Mouse (Mus musculus): ENCODE data around the gene Wdr35.
"Not testable (repeated sequence)": the region's sequence is repeated elsewhere in the genome, so short reads cannot be mapped to it uniquely, and the experiment has no call there.

The Wdr35 gene

DNA sequence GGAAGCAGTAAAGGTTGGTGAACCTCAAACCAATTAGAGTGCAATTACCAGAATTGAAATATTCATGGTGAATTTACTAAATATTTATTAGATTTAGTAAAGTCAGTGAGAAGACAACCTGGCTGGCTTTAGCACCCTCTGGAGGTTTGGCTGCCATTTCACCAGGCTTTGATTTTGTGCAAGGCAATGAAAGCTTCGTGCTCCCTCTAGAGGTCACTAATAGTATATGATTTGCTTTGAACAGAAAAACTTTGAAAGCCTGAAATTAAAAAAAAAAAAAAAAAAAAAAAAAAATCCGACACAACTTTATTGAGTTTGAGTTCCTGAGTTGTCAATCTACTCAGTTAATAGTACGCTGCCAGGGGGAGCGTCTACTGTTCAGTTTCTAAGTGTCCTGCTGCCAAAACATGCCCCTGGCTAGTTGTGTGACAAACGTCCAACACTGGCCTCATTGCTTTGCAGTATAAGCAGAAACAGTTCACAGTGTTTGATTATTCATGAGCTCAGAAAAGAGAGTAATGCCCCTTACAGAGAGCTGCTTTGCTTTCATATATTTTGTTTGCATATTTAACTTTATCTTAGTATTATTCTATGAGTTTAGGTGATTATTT is 28.5 kb downstream of the Wdr35 start:
- 0 out of 2 replicates have a peak, but pooled peaks have one; percentile 49 for ATAC-seq (ENCODE audit: insufficient number of reproducible peaks, low FRiP score, low TSS enrichment)

DNA sequence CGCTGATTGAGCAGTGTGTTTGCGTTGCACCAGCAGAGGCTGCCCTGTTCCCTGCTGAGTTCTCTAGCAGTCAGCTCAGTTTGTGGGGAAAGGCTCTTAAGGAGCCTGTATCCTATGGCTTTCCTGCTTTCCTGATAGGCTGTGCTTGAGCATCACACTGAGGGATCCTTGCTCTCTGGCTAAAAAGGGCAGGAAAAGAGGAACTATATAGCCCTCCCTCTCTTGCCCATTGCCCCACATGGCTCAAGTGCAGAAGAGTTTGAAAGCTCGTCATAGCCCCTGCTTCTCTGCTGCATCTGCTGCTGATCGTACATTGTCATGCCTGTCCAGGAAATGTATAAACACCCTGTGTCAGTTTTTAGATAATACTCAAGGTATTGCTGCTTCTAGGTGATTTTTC is 33.5 kb downstream of the Wdr35 start:
- ATAC-seq (ENCODE audit: insufficient number of reproducible peaks, low FRiP score, low TSS enrichment), result no peak

DNA sequence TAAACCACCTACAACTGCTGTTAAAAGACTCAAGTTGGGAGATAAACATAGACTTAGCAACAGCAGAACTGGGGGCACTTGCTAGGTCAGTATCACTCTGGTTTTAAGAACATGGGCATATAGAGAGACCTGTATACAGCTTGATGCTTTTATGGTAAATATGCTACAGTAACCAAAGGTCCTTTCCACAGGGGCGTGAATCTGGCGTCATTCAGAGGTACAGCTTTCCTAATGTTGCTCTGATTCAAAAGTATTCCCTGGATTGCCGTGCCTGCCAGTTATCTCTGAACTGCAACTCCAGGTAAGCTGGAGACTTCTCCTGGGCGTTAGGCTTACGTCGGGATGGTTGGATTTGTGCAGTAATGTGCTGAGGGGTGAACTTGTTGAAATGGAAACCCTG is 34.1 kb downstream of the Wdr35 start:
- ATAC-seq (ENCODE audit: insufficient number of reproducible peaks, low FRiP score, low TSS enrichment), result no peak

DNA sequence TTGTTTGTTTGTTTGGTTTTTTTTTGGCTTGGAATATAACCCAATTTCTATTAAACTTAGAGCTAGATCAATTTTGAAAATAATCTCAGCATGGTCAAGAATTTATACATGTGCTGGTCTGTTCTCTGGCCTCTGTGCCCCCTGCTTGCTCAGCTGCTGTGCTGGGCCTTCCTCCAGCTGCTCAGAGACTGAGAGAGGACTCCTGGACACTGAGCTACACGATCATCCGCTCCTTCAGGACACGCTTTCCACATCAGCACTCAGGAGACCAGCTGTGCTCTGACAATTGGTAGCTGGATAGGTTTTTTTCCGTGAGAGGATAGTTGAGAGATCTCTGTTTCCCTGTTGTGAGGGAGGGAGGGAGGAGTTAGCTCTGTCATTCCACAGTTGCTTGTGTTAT is 36.6 kb downstream of the Wdr35 start:
- no peak for ATAC-seq (ENCODE audit: insufficient number of reproducible peaks, low FRiP score, low TSS enrichment)

DNA sequence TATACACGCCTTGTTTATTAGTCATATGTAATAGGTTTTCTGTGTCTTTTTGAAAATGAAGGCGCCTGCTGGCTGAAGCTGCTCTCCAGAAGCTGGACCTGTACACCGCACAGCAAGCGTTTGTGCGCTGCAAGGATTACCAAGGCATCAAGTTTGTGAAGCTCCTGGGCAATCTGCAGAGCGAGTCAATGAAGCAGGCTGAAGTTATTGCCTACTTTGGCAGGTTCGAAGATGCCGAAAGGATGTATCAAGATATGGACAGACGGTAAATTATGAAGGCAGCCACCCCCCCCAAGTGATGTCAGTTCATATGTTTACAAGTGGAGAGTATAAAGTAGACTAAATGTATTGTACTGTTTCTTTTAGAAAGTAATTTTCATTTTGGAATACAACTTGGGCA is 42.7 kb downstream of the Wdr35 start:
- ATAC-seq (ENCODE audit: insufficient number of reproducible peaks, low FRiP score, low TSS enrichment), result no peak

DNA sequence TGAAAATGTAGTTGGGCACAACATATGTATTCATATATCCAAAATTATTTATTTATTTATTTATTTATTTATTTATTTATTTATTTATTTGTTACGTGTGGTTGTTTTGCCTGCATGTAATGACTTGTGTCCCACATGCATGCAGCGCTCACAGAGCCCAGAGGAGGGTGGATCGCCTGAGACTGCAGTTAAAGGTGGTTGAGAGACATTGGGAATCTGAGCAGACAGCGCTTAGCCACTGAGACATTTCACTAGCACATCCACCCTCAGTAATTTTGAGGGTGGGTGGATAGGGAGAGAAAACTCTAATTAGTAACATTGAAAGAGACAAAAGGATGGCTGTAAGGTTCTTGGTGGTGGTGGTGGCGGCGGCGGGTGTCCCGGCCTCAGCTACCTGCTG is 46.7 kb downstream of the Wdr35 start:
- ATAC-seq (ENCODE audit: insufficient number of reproducible peaks, low FRiP score, low TSS enrichment), result no peak

DNA sequence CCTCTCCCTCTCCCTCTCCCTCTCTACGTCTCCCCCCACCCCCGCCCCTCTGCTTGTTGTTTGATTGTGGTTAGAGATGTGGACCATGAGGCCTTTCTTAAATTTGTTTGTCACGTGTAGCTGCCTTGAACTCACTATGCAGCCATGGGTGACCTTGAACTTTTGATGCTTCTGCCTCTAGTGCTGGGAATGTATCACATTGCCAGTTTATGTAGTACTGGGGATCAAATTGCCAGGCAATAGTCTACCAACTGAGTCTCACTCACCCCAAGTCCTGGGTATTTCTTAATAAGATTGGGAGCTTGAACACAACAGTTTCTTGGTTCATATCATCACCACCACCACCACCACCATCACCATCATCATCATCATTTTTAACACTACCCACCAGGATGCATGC is 47.3 kb downstream of the Wdr35 start:
- no peak for ATAC-seq (ENCODE audit: insufficient number of reproducible peaks, low FRiP score, low TSS enrichment)

DNA sequence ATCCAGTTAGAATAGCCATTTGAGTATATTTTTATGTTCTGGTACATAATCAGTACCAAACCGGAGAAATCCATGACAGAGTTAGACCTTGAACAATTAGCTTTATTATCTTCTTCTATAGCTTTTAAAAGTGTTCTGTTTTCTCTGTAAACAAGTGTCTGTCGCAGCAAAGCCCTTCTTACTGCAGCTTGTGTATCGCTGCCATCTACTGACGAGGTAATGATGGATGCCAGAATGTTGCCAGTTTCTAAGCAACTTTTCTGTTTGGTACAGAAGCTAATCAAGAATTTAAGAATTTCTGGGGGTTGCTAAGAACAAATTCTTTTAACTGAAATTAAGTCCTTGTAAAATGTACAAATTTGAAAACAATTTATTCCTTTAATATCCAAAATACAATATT is 49.3 kb downstream of the Wdr35 start:
- ATAC-seq (ENCODE audit: insufficient number of reproducible peaks, low FRiP score, low TSS enrichment), result no peak

DNA sequence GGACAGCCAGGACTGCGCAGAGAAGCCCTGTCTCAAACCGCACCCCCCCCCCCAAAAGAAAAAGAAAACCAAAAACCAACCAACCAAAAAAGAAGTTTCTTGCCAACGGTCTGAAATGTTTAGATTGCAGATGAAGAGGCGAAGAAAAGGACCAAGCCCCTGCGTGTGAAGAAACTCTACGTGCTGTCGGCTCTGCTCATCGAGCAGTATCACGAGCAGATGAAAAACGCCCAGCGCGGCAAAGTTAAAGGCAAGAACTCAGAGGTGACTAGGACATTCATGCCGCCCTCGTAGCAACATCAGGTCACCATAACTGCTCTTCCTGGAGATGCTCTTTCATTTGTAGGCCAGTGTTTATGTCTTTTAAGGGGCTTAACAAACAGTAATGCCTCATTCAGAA is 50.4 kb downstream of the Wdr35 start:
- no peak for ATAC-seq (ENCODE audit: insufficient number of reproducible peaks, low FRiP score, low TSS enrichment)

DNA sequence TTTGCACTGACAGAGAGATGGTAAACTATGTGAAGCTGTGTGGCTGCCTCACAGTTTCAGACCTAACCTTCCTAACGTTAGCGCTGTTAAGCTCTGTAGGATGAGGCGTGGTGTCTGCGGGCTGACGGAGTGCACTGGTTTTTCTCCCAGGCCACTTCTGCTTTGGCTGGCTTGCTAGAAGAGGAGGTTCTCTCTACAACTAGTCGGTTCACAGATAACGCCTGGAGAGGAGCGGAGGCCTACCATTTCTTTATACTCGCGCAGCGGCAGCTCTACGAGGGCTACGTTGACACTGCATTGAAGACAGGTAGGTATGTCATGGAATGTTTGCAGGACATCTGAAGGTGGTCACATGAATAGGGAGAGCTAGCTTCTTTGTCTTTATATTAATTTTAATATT is 51.0 kb downstream of the Wdr35 start:
- ATAC-seq (ENCODE audit: insufficient number of reproducible peaks, low FRiP score, low TSS enrichment), result no peak

DNA sequence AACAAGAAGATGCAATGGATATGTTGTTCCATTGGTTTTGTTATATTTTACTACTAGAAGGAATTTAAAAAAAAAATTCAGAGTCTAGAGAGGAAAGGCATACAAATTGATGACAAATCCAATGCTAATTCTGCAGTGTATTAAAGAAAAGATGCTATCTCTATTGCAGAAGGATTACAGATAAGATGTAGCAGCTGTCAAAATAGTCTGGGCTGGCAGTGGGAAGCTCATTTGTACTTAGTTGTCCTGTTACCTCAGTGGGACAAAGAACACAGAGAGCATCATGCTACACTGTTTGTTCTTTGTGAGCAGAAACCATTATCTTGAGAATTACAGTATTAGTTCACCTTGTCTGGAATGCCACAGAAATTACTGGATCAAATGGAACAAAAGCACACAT is 53.2 kb downstream of the Wdr35 start:
- ATAC-seq (ENCODE audit: insufficient number of reproducible peaks, low FRiP score, low TSS enrichment), result no peak

DNA sequence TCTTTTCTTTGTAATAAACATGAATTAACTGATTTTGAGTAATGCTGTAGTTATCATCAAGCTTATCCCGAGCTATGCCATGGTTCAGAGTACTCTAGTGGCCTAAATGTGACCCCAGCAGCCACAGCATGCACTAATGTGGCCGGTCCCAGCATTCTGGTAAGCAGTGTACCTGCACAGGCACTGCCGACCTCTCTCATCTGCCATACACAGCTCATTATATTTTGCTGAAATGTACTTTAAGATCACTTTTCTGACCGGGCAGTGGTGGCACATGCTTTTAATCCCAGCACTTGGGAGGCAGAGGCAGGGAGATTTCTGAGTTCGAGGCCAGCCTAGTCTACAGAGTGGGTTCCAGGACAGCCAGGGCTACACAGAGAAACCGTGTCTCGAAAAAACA is 55.1 kb downstream of the Wdr35 start:
- not testable (repeated sequence) for ATAC-seq (ENCODE audit: insufficient number of reproducible peaks, low FRiP score, low TSS enrichment)

DNA sequence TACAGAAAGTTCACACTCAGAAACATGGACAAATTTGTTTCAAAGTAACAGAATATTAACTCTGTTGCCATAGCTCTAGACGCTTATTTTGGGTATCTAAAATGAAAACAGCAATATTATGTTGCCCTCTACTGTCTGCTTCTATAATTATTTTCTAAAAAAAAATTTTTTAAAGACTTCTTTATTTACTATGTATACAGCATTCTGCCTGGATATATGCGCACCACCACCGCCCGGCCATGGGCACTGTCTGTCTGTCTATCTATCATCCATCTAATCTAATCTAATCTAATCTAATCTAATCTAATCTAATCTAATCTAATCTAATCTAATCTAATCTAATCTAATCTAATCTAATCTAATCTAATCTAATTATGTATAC is 55.8 kb downstream of the Wdr35 start:
- ATAC-seq (ENCODE audit: insufficient number of reproducible peaks, low FRiP score, low TSS enrichment), result no peak

DNA sequence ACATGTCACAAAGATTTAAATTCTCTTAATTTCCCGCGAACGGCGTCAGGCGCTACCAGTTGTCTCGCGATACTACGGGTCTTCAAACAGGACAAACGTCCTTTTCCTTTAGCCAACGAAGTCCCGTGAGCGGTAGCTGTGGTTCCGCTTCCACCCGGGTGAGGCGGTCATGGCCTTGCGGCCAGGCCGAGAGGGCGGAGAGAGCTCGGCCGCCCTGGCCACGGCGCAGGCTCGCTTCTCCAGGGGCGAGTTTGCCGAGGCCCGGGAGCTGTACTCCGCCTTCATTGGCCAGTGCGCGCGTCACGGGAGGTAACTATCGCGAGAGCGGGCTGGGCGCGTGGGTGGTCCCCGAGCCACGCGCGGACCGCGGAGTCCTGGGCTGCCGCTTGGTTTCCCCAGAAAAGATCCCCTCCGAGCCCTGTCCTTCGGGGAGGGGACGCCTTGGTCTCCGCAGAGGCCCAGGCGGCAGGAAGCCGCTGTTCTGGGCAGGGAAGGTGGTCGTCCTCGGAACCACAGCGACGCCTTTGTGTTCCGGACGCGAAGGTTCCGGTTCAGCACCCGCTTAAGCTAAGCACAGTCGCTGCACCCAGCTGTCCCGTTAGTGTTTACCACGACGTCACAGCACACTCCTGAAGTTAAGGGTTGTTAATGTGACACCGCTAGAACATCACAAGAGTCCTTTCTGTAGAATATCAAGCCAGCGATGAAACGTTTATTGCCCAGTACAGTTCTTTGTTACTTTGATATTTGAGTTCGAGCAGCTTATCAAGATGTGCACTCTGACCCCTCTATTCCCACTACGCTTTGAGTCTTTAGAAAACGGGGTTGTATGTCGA is 56.4 kb downstream of the Wdr35 start, which contains the start of gene Ttc32:
Gene Ttc32 (plus strand): TSS at position 110 of the 836 bp plus-strand sequence.
- peak; percentile 98 for ATAC-seq (ENCODE audit: insufficient number of reproducible peaks, low FRiP score, low TSS enrichment)

DNA sequence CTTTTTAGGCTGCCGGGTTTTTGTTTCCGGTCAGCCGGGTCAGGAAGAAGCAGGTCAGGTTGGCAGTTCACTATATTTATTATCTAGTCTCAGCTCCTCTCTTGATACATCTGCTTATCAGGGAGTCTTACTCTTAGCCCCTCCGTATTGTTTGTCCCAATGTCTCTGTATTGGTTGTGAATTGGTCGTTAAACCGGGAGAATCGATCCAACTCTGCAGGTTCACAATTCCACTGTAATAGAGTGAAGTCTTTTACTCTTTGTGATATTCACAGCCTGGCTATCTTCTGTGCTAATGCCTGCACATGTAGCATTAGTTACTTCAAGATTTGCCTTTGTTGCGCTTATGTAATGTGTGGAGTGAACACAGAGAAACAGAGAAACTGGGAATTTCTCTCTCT is 57.5 kb downstream of the Wdr35 start:
- no peak for ATAC-seq (ENCODE audit: insufficient number of reproducible peaks, low FRiP score, low TSS enrichment)

DNA sequence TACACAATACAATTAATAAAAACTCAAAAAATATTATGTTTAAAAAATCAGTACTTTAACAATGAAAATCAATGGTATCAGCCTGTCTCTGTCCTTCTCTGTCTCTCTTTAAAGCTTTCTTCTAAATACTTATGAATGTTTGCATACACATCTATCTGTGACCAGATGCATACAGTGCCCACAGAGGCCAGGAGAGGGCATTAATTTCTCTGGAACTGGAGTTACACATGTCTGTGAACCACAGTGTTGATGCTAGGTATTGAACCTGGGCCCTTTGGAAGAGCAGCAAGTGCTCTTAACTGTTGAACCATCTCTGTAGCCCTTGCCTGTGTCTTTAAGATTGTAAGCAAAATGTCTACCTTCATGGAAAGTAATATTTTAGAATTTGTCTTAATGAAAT is 59.4 kb downstream of the Wdr35 start:
- ATAC-seq (ENCODE audit: insufficient number of reproducible peaks, low FRiP score, low TSS enrichment), result no peak

DNA sequence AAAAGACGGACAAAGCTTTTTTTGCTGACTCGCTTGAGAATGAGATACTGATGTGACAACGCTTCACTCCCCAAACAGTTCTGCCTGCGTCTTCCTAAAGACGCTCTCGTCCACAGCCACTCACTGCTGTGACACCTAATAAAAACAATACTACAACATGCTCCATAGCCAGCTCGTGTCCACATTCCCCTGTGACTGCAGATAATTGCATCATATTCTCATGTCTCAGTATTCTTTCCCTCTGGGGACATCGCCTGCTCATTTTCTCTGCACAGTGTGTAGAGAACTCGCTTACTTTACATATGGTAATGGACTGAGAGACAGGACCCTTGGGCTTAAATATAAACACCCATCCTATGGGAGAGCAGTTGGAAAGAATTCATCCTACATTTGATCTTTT is 62.7 kb downstream of the Wdr35 start:
- ATAC-seq (ENCODE audit: insufficient number of reproducible peaks, low FRiP score, low TSS enrichment), result no peak

DNA sequence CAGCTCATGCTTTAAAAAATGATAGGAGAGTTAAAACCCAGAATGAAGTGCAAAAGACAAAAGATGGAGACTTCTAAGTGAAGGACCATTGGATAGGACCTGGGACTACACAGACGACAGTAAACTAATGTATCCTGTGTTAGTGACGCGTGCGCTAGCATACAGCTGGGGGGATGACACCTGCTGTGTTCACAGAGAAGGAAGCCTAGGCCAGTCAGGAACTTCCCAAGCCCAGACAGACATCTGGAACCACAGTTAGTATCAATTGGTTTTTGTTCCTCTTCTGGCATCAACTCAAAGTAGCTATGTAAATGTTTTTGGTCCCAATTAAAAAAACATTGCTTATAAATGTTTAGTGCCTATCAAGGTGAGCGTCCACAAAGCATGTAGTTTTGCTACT is 66.5 kb downstream of the Wdr35 start:
- ATAC-seq (ENCODE audit: insufficient number of reproducible peaks, low FRiP score, low TSS enrichment), result no peak

DNA sequence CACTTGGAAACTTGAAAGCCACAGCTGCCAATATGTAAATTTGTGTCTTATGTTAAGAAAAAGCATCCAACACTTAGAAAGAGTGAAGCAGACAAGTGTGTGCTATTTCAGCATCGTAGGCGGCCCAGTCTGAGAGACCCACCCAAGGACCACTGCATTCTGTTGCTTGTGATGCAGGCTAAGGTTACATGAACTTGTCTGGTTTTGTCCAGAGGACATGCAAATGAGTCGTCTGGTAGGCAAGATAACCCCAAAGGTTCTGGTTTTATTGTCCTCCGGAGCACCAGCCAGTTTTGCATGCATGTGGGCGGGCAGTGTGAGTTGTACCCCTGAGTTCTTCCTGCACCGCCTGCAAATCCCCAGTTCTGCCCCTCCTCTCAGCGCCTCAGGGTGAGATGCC is 67.0 kb downstream of the Wdr35 start:
- no peak for ATAC-seq (ENCODE audit: insufficient number of reproducible peaks, low FRiP score, low TSS enrichment)

DNA sequence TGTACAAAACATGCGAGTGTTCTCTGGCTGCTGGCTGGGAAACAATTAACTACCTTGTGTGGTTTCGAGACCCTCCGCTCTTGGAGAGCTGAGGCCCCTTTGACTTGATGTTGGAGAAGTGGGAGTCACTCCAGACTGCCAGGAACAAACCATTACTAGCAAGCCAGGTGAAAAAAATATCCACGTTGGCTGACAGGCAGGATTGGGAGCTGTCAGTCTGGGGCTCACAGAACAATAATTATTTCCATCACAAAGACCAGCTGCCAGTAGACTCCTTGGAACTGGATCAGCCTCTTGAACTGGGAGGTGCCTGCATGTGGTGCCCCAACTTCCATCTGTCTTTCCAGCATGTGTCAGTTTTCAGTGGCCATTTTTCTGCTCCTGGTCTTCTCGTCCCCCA is 68.6 kb downstream of the Wdr35 start:
- ATAC-seq (ENCODE audit: insufficient number of reproducible peaks, low FRiP score, low TSS enrichment), result no peak

DNA sequence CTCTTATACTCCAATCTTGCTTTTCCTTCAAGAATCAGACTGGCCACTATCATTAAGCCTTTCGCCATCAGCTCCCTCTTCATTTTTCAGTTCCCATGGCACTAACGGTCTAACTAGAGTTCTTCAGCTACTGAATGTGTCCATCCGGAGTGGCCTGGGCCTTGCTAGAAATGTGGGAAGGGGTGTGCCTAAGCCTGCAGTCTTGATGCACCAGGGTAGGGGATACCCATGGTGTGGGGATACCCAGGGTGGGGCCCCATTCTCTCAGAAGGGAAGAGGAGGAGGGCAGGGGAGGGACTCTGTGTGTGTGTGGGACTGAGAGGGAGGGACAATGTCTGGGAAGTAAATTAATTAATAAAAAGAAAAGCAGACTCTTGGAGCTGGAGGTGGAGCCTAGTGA is 69.1 kb downstream of the Wdr35 start:
- ATAC-seq (ENCODE audit: insufficient number of reproducible peaks, low FRiP score, low TSS enrichment), result no peak

DNA sequence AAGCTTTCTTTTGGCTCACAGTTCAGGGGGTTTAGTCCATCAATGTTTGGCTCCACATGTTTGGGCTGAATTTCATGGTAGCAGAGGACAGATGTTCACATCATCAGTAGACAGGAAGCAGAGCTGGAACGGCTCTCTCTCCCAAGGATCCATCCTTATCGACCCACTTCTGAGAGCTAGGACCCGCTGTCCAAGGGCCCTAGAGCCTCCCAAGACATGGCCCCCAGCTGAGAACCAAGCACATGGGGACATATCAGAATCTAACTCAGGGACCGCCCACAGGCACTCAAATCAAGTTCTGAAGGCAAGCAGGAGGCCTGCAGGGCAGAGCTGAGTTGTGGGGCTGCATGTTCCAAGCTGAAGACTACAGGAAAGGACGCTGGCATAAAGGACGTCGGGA is 71.0 kb downstream of the Wdr35 start:
- no peak for ATAC-seq (ENCODE audit: insufficient number of reproducible peaks, low FRiP score, low TSS enrichment)
